Mouse (Mus musculus) heart, postnatal 0 days (tissue): ENCODE data around the gene Rufy4. TPM values are rescaled to one million over a fixed set of nuclear protein-coding genes. Genes with fewer than 3 reads are reported as not detected.

Experiments used
- ATAC-seq: fragments of 200-750 bp; cut with Nextera tagmentation; 2 replicates; pipeline ENCODE4 v1.8.0; 2017; ENCODE audit warnings: low read depth, moderate number of reproducible peaks, moderate library complexity; ENCODE audit not compliant: insufficient read depth
- DNase-seq: peaks from one replicate; pipeline ENCODE4 v3.0.0-alpha.2; 2016; ENCODE audit warnings: low spot score
- H3K27ac ChIP-seq: fragments of 300-500 bp; sonication (generic); 2 replicates; pipeline ENCODE4 v1.5.1; 2014; ENCODE audit warnings: low read depth, mild to moderate bottlenecking
- H3K27me3 ChIP-seq: fragments of 300-500 bp; sonication (generic); 2 replicates; pipeline ENCODE4 v1.6.1; 2014; ENCODE audit warnings: low read length, mixed read lengths; ENCODE audit not compliant: control insufficient read depth, insufficient read depth
- H3K36me3 ChIP-seq: fragments of 300-500 bp; sonication (generic); replicated peaks from 2 replicates; pipeline ENCODE4 v1.6.1; 2014; ENCODE audit warnings: low read length, mixed read lengths; ENCODE audit not compliant: control insufficient read depth, insufficient read depth
- H3K4me1 ChIP-seq: fragments of 300-500 bp; sonication (generic); 2 replicates; pipeline ENCODE4 v1.6.1; 2014; ENCODE audit warnings: antibody characterized with exemption; ENCODE audit not compliant: control insufficient read depth, insufficient read depth
- H3K4me2 ChIP-seq: fragments of 300-500 bp; sonication (generic); 2 replicates; pipeline ENCODE4 v1.6.1; 2014; ENCODE audit warnings: low read depth, mild to moderate bottlenecking, low read length, moderate library complexity
- H3K4me3 ChIP-seq: fragments of 300-500 bp; sonication (generic); 2 replicates; pipeline ENCODE4 v1.5.1; 2014; ENCODE audit warnings: low read depth, low read length
- H3K9ac ChIP-seq: fragments of 300-500 bp; sonication (generic); replicated peaks from 2 replicates; pipeline ENCODE4 v1.6.1; 2014; ENCODE audit warnings: low read depth, low read length, mixed read lengths
- H3K9me3 ChIP-seq: fragments of 300-500 bp; sonication (generic); replicated peaks from 2 replicates; pipeline ENCODE4 v1.6.1; 2016; ENCODE audit warnings: low read length; ENCODE audit not compliant: control insufficient read depth
- CTCF ChIP-seq: IDR thresholded peaks from 2 replicates; pipeline ENCODE4 v1.5.1; 2016; ENCODE audit warnings: antibody characterized with exemption, control low read depth, low read depth
- EP300 ChIP-seq: IDR thresholded peaks from 2 replicates; pipeline ENCODE4 v1.6.1; 2016; ENCODE audit warnings: antibody characterized with exemption, low read depth
- WGBS: fragments of 180-500 bp; shearing (Covaris S2); extraction: QIAGEN DNeasy Blood & Tissue Kit; methylation state at CpG from one replicate; pipeline ENCODE4 v1.1.7; 2014; 5-methylcytosine and 5-hydroxymethylcytosine counted together
- polyA plus RNA-seq: library from polyadenylated mRNA; unstranded; fragments of >200 nt; fragmentation: Nextera tagmentation; extraction: Ambion mirVana; gene quantifications from 2 replicates; pipeline ENCODE4 v1.2.1, GENCODE M21; 2015
- total RNA-seq: library from RNA; depleted of rRNA; stranded (reverse); fragments of >200 nt; gene quantifications from 2 replicates; pipeline ENCODE4 v1.2.3, GENCODE M21; 2014; ENCODE audit warnings: low replicate concordance

Rufy4 gene
- total and polyA plus RNA-seq, 2 experiments from 2014 or later: 0.37 TPM; not detected in 1

DNA sequence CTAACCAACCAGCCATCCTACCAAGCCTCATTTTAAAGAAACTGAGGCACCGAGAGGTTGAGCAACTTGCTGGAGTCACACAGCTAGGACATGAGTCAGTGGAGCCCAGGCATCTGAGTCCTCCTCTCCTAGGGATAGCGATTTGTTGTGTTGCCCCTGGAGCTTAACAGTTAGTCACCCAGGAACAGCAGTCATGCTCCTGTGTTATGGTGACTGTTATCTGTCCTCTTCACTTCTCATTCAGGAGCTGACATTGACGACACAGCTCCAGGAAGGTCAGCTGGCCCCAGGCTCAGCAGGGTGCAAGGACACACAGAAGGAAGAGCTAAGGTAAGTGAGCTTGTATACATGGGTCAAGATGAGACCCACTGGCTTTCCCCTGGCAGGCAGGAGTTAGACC lies 29.6 kb upstream of the Rufy4 start:
- 34% methylated on average over 3 of the region's 3 CpGs for WGBS

GRCm38 (mm10) chr1:74098004-74099000 lies 27.0 kb upstream of the Rufy4 start:
- ATAC-seq (no peak; the same call in 1 of the 2 replicates), DNase-seq (no peak)
- no peaks in the 10 kb centered on the region for H3K9me3 ChIP-seq
- no peaks in the 10 kb centered on the region for H3K36me3 ChIP-seq
- peak overlapping the region; percentile 44 for H3K9ac ChIP-seq
- H3K27me3 ChIP-seq: peaks cover 4% of the 10 kb centered on the region; the same call in 1 of the 2 replicates
- peak overlapping the region; percentile 51 for H3K4me3 ChIP-seq
- H3K4me2 ChIP-seq: peak overlapping the region; percentile 92
- 3% methylated on average over 46 of the region's 58 CpGs for WGBS
- TF ChIP-seq EP300 (no peak), CTCF (peak; percentile 41)
- H3K4me1 ChIP-seq: peaks cover 58% of the 10 kb centered on the region
- no peak overlapping the region for H3K27ac ChIP-seq

More for the DNA sequence above, 29.6 kb upstream of the Rufy4 start:
- H3K36me3 ChIP-seq: no peaks in the 10 kb centered on the region
- H3K4me1 ChIP-seq: peaks cover 66% of the 10 kb centered on the region
- DNase-seq (peak; percentile 53), ATAC-seq (peak; percentile 71)
- H3K27ac ChIP-seq: peak overlapping the region; percentile 54
- no peak overlapping the region for H3K4me2 ChIP-seq
- no peak overlapping the region for H3K9ac ChIP-seq
- no peaks in the 10 kb centered on the region for H3K9me3 ChIP-seq
- TF ChIP-seq CTCF (no peak), EP300 (no peak)
- H3K27me3 ChIP-seq: peaks cover 4% of the 10 kb centered on the region; the same call in 1 of the 2 replicates
- no peak overlapping the region for H3K4me3 ChIP-seq

- ATAC-seq (no peak), DNase-seq (no peak)
- 0% methylated on average over 9 of the region's 14 CpGs for WGBS
- H3K9ac ChIP-seq: peak overlapping the region; percentile 44; the same call in 1 of the 2 replicates
- no peak overlapping the region for H3K27ac ChIP-seq
- TF ChIP-seq EP300: no peak
- no peak for TF ChIP-seq CTCF
- H3K9me3 ChIP-seq: no peaks in the 10 kb centered on the region
- peaks cover 59% of the 10 kb centered on the region for H3K4me1 ChIP-seq
- H3K27me3 ChIP-seq: peaks cover 4% of the 10 kb centered on the region; the same call in 1 of the 2 replicates
- H3K4me2 ChIP-seq: peak overlapping the region; percentile 92
- H3K4me3 ChIP-seq: peak overlapping the region; percentile 51
- H3K36me3 ChIP-seq: no peaks in the 10 kb centered on the region
Measured at GRCm38 (mm10) chr1:74099001-74099435, 26.3 kb upstream of the Rufy4 start.

DNA sequence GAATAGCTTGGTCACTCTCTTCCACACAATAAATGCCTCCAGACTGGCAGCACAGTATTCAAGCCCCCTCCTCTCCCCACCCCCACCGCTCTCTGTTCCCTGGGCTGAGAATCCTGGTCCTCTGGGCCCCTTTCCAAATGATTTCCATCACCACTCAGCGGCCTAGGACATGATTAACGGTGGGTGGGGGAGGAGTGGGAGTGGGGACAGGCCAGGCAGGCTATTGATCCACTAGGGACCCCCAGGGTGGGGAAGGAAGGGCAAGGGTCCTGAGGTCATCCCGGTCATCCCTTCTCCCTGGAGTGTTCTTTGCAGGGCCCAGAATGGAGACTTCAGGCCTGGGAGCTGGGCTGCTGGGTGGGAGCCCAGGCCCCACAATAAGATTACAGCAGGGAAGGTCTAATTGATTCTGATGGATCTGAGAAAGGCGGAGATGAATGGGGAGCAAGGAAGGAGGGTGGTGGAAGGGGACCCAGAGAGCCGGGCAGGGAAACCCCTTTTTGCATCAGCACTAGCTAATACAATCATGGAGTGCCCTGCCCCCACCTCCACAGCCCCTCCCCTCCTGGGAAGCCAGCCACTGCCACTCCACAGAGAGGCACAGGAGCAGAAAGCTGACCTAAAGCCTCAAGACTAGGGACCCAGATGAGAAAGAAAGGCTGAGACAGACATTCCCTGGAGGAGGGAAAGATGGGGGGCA lies 21.5 kb upstream of the Rufy4 start:
- ATAC-seq (peak; percentile 57), DNase-seq (no peak)
- H3K4me3 ChIP-seq: no peak overlapping the region
- H3K9ac ChIP-seq: no peak overlapping the region
- peaks cover 52% of the 10 kb centered on the region for H3K4me1 ChIP-seq
- H3K27ac ChIP-seq: peak overlapping the region; percentile 5; the same call in 1 of the 2 replicates
- H3K36me3 ChIP-seq: no peaks in the 10 kb centered on the region
- no peak overlapping the region for H3K4me2 ChIP-seq
- no peaks in the 10 kb centered on the region for H3K9me3 ChIP-seq
- TF ChIP-seq CTCF: no peak
- TF ChIP-seq EP300: no peak
- peaks cover 4% of the 10 kb centered on the region; the same call in 1 of the 2 replicates for H3K27me3 ChIP-seq
- 40% methylated on average over 6 of the region's 6 CpGs for WGBS

- no peaks in the 10 kb centered on the region for H3K9me3 ChIP-seq
- no peaks in the 10 kb centered on the region for H3K36me3 ChIP-seq
- no peak overlapping the region for H3K4me3 ChIP-seq
- DNase-seq: no peak
- ATAC-seq: peak; percentile 24; the same call in 1 of the 2 replicates
- H3K4me2 ChIP-seq: no peak overlapping the region
- no peak overlapping the region for H3K9ac ChIP-seq
- 43% methylated on average over 4 of the region's 4 CpGs for WGBS
- H3K27ac ChIP-seq: no peak overlapping the region; the same call in 1 of the 2 replicates
- no peaks in the 10 kb centered on the region for H3K27me3 ChIP-seq
- no peak for TF ChIP-seq EP300
- TF ChIP-seq CTCF: no peak
- peaks cover 43% of the 10 kb centered on the region for H3K4me1 ChIP-seq
Measured at GRCm38 (mm10) chr1:74105660-74106059, 19.7 kb upstream of the Rufy4 start.
